Mouse (Mus musculus) myocyte (in vitro differentiated cells): ENCODE data around the gene Atp2b4. TPM values are rescaled to one million over a fixed set of nuclear protein-coding genes. Genes with fewer than 3 reads are reported as not detected.

ENCODE experiments used
- H3K27me3 ChIP-seq: one replicate; pipeline ENCODE4 v1.6.1; 2011; ENCODE audit not compliant: control insufficient read depth, insufficient read depth, insufficient read length
- H3K36me3 ChIP-seq: one replicate; pipeline ENCODE4 v1.6.1; 2011; ENCODE audit not compliant: control insufficient read depth, insufficient read depth
- H3K4me2 ChIP-seq: one replicate; pipeline ENCODE4 v1.6.1; 2011; ENCODE audit warnings: low read depth, control low read depth
- H3K4me3 ChIP-seq: one replicate; pipeline ENCODE4 v1.5.1; 2011; ENCODE audit warnings: mild to moderate bottlenecking, control low read depth, moderate library complexity
- H3K79me2 ChIP-seq: one replicate; pipeline ENCODE4 v1.6.1; 2011; ENCODE audit not compliant: control insufficient read depth, insufficient read depth
- H3ac ChIP-seq: one replicate; pipeline ENCODE4 v1.6.1; 2011; ENCODE audit not compliant: control insufficient read depth, insufficient read length
- CEBPB ChIP-seq: IDR thresholded peaks from 2 replicates; pipeline ENCODE4 v1.6.1; 2011; ENCODE audit warnings: mild to moderate bottlenecking, moderate library complexity; ENCODE audit not compliant: poor library complexity, insufficient read depth, severe bottlenecking
- E2F4 ChIP-seq: IDR thresholded peaks from one replicate; pipeline ENCODE4 v1.6.1; 2011; ENCODE audit warnings: mild to moderate bottlenecking, control low read depth, moderate library complexity; ENCODE audit not compliant: insufficient read depth
- MAX ChIP-seq: IDR thresholded peaks from one replicate; pipeline ENCODE4 v1.6.1; 2011; ENCODE audit warnings: low read depth, mild to moderate bottlenecking, control low read depth
- MYOD1 ChIP-seq, 3 experiments: IDR thresholded peaks; one replicate each; pipeline ENCODE4 v1.6.1; 2011; ENCODE audit warnings: control low read depth in 2 of 3, low read depth in 2 of 3, mild to moderate bottlenecking in 2 of 3, moderate library complexity in 1 of 3; ENCODE audit not compliant: insufficient read length in 2 of 3, control insufficient read depth in 1 of 3
- MYOG ChIP-seq, 3 experiments: IDR thresholded peaks; one replicate each; pipeline ENCODE4 v1.6.1; 2011; ENCODE audit warnings: control low read depth in 2 of 3, low read depth in 2 of 3, mild to moderate bottlenecking in 2 of 3; ENCODE audit not compliant: insufficient read length in 2 of 3, control insufficient read depth in 1 of 3, insufficient read depth in 1 of 3
- POLR2A ChIP-seq: IDR thresholded peaks from one replicate; pipeline ENCODE4 v1.6.1; 2011; ENCODE audit warnings: low read depth, mild to moderate bottlenecking, control low read depth, moderate library complexity; ENCODE audit not compliant: insufficient read length
- POLR2AphosphoS2 ChIP-seq: IDR thresholded peaks from one replicate; pipeline ENCODE4 v1.6.1; 2011; ENCODE audit warnings: low read depth, control low read depth; ENCODE audit not compliant: insufficient read length
- REST ChIP-seq: IDR thresholded peaks from one replicate; pipeline ENCODE4 v1.6.1; 2011; ENCODE audit warnings: mild to moderate bottlenecking, control low read depth, moderate library complexity; ENCODE audit not compliant: insufficient read depth, insufficient read length
- SRF ChIP-seq: IDR thresholded peaks from one replicate; pipeline ENCODE4 v1.6.1; 2011; ENCODE audit warnings: low read depth; ENCODE audit not compliant: control insufficient read depth, insufficient read length
- TCF12 ChIP-seq: IDR thresholded peaks from one replicate; pipeline ENCODE4 v1.6.1; 2011; ENCODE audit warnings: mild to moderate bottlenecking, control low read depth; ENCODE audit not compliant: poor library complexity, insufficient read depth, severe bottlenecking
- TCF3 ChIP-seq: IDR thresholded peaks from one replicate; pipeline ENCODE4 v1.6.1; 2011; ENCODE audit warnings: low read depth, control low read depth; ENCODE audit not compliant: insufficient read length
- USF1 ChIP-seq: IDR thresholded peaks from one replicate; pipeline ENCODE4 v1.6.1; 2011; ENCODE audit warnings: low read depth, mild to moderate bottlenecking, control low read depth, moderate library complexity
- polyA plus RNA-seq: library from polyadenylated mRNA; unstranded; fragments of >200 nt; fragmentation: generic; extraction: Trizol; gene quantifications from one replicate; pipeline ENCODE4 v1.2.1, GENCODE M21; 2012; ENCODE audit warnings: missing spikeins

Gene Atp2b4
- polyA plus RNA-seq, 1 experiment: 28.1 TPM

DNA sequence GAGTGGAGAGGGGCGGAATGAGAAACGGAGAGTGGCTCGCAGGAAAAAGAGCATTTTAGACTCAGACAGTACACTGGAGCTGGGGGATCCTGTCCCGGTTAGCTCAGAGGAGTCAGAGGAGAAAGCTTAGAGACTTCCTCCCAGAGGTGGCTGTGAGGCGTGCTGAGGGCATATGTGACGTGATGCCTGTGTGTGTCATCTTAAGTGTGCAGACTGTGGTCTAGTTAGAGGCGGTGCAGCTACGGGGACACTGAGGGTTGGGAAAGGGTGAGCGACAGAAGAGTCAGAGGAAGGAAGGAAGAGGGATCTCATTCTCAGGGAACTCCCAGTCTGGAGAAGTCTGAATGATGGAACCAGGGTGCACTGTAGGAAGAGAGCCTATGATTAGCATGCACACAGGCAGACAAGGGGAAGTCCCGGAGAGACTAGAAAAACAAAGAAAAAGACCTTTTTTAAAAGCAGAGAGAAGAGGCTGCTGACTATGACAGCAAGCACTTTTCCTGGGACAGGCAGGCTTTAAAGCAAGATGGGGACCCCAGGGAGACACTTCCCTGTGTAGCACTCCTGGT, 28.9 kb downstream of the Atp2b4 start:
- TF ChIP-seq USF1 (no peak), TCF3 (no peak), MYOG (IDR thresholded peaks at IDR 0.05; ENCODE audit: control insufficient read depth in 1 of 3, insufficient read depth in 1 of 3, insufficient read length in 2 of 3, low read depth in 2 of 3) (no peak)
- Histone ChIP-seq H3K4me2 (peak overlapping the region; percentile 46), H3ac (no peak overlapping the region), H3K27me3 (no peaks in the 10 kb centered on the region), H3K79me2 (peaks cover 8% of the 10 kb centered on the region), H3K36me3 (no peaks in the 10 kb centered on the region), H3K4me3 (no peak overlapping the region)

DNA sequence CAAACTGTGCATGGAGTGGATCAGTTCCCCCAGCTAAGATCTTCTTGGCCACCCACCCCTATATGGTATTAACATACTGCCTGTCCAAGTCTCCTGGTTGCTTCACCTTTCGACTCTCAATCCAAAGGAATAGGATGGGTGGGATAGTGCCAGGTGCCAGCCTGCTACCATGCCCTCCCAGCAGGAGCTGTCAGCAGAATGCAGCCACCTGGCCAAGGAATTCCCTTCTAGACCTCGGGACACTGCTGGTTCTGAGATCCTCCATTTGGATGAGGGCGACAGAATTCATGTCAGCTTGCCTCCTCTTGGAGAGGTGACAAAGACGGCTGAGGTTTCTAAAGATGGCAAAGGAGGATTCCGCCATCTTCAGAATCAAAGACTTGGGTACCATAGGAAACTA, 32.8 kb downstream of the Atp2b4 start:
- Histone ChIP-seq H3K36me3 (no peaks in the 10 kb centered on the region), H3K27me3 (no peaks in the 10 kb centered on the region), H3K79me2 (peaks cover 8% of the 10 kb centered on the region), H3K4me3 (no peak overlapping the region), H3ac (no peak overlapping the region), H3K4me2 (no peak overlapping the region)
- TF ChIP-seq SRF (no peak), E2F4 (no peak), CEBPB (no peak), POLR2AphosphoS2 (no peak), MYOD1 (IDR thresholded peaks at IDR 0.05; ENCODE audit: control insufficient read depth in 1 of 3, insufficient read length in 2 of 3, low read depth in 2 of 3) (no peak), REST (no peak), TCF12 (no peak), POLR2A (no peak), TCF3 (no peak), USF1 (no peak)

DNA sequence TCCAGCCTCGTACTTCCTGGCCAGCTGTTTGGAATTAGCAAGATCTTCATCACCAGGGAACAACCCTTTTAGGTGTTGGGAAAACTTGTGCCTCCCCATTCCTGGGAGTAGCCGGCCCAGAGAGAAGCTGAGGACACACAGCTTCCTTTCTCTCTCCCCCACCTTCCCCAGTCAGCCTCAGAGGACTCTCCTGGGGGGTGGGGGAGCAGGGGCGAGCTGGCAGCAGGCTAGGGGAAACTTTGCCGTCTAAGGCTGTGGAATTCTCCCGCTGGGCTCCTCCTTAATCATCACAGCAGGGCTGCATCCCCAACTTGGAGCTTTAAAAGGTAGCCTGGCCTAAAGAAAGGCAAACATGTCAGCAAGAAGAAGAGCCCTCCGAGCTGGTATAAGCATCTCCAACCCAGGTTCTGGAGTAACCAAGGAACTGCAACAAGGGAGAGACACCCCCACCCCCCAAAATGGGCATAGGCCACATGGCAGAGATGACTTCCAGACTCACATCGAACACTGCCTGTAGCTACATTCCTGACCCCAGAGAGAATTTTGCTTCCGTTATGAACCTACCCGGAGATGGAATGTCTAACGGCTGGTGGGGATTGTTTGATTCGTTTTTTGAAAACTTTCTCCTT, 33.8 kb downstream of the Atp2b4 start:
- H3K4me2 ChIP-seq: no peak overlapping the region
- H3K27me3 ChIP-seq: no peaks in the 10 kb centered on the region
- H3ac ChIP-seq: no peak overlapping the region
- no peak for TF ChIP-seq MYOG (IDR thresholded peaks at IDR 0.05; ENCODE audit: control insufficient read depth in 1 of 3, insufficient read depth in 1 of 3, insufficient read length in 2 of 3, low read depth in 2 of 3)
- no peak for TF ChIP-seq USF1
- no peak for TF ChIP-seq POLR2AphosphoS2
- TF ChIP-seq TCF3: no peak
- TF ChIP-seq E2F4: no peak
- TF ChIP-seq CEBPB: no peak
- no peak for TF ChIP-seq TCF12
- no peak for TF ChIP-seq POLR2A
- no peak for TF ChIP-seq REST
- no peak for TF ChIP-seq SRF
- no peak for TF ChIP-seq MYOD1 (IDR thresholded peaks at IDR 0.05; ENCODE audit: control insufficient read depth in 1 of 3, insufficient read length in 2 of 3, low read depth in 2 of 3)
- TF ChIP-seq MAX: no peak
- H3K79me2 ChIP-seq: peaks cover 8% of the 10 kb centered on the region
- no peaks in the 10 kb centered on the region for H3K36me3 ChIP-seq
- no peak overlapping the region for H3K4me3 ChIP-seq

DNA sequence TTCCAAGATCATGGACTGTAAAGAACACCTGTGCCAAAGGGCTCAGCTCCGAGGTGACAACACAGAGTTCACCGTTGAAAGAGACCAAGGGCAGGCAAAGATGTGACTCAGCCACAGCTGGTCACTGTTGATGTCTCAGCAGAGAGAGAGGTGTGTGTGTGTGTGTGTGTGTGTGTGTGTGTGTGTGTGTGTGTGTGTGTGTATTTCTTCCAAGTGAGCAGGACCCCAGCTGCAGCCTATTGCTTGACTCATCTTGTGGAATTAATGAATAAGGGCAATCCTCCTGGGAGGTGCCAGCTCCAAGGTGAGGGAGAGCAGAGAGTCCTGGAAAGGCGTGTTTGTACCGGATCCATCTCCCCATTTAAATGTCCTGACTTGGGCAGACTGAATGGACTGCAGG, 35.5 kb downstream of the Atp2b4 start:
- Histone ChIP-seq H3K36me3 (no peaks in the 10 kb centered on the region), H3K4me2 (no peak overlapping the region), H3K79me2 (peaks cover 5% of the 10 kb centered on the region), H3K4me3 (no peak overlapping the region), H3ac (no peak overlapping the region), H3K27me3 (no peaks in the 10 kb centered on the region)
- TF ChIP-seq CEBPB (no peak), MYOD1 (IDR thresholded peaks at IDR 0.05; ENCODE audit: control insufficient read depth in 1 of 3, insufficient read length in 2 of 3, low read depth in 2 of 3) (peak in 1 of 3 experiments; percentile 60), MYOG (IDR thresholded peaks at IDR 0.05; ENCODE audit: control insufficient read depth in 1 of 3, insufficient read depth in 1 of 3, insufficient read length in 2 of 3, low read depth in 2 of 3) (peak in 1 of 3 experiments; percentile 42)

DNA sequence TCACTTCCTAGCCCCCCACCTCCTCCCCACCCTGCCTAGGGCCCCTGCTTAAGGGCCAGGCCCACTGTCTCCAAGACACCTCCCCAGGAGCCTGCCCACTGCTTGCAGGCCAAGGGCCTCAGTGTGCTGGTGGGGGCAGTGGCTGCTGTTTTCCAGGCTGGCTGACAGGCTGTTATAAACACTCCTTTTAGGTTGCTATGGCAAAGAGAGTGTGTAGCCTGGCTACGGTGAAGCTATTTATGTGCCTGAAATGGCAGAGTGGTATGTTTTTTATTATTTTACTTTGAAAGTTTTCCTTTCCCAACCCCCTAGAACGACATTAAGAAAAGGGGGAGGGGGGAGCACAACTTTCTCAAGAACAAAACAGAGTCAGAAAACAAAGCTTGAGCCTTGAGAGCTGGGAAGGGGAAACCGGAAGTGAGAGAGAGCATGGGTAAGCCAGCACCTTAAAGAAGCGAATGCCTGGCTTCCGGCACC, 37.9 kb downstream of the Atp2b4 start:
- H3K4me3 ChIP-seq: no peak overlapping the region
- H3K4me2 ChIP-seq: no peak overlapping the region
- no peaks in the 10 kb centered on the region for H3K36me3 ChIP-seq
- TF ChIP-seq TCF12: no peak
- TF ChIP-seq USF1: no peak
- no peak for TF ChIP-seq E2F4
- no peak for TF ChIP-seq POLR2AphosphoS2
- no peak for TF ChIP-seq CEBPB
- no peak for TF ChIP-seq TCF3
- no peak for TF ChIP-seq POLR2A
- no peak for TF ChIP-seq MYOG (IDR thresholded peaks at IDR 0.05; ENCODE audit: control insufficient read depth in 1 of 3, insufficient read depth in 1 of 3, insufficient read length in 2 of 3, low read depth in 2 of 3)
- no peak for TF ChIP-seq SRF
- TF ChIP-seq REST: no peak
- TF ChIP-seq MYOD1 (IDR thresholded peaks at IDR 0.05; ENCODE audit: control insufficient read depth in 1 of 3, insufficient read length in 2 of 3, low read depth in 2 of 3): no peak
- no peak for TF ChIP-seq MAX
- no peaks in the 10 kb centered on the region for H3K27me3 ChIP-seq
- H3K79me2 ChIP-seq: peaks cover 7% of the 10 kb centered on the region
- no peak overlapping the region for H3ac ChIP-seq
